Mouse (Mus musculus): Measurements from ENCODE around the gene Klc3.

DNA sequence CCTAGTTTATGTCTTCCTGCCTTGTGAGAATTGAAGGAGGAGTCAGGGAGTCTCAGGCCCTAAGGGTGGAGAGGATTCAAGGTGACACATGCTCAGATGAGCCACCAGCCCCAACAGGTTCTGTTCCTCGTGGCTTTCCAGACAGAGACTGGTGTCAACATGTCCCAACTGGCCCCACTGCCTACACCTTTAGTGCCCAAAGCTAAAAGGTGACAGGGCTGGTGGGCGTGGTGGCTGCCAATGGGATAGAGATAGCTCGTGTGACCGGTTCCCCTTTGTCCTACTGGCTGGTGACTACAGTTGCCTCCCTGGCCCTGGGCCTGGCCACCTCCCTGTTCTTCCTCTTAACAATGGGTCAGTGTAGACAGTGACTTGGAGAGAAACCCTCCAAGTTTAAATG lies 38.5 kb downstream of the Klc3 start:
- no peak for TF ChIP-seq CTCF (IDR thresholded peaks at IDR 0.05; ENCODE audit: control insufficient read depth, insufficient read depth, insufficient replicate concordance, low read depth, low read length)
- no peak for TF ChIP-seq POLR2A (IDR thresholded peaks at IDR 0.05; ENCODE audit: control insufficient read depth, low read depth, low read length)
